Comparison of ENCODE assay signal across 8 mouse cellular contexts in genomic region chr17:15526986-15527810, GRCm38 (mm10). TPM values are rescaled to one million over a fixed set of nuclear protein-coding genes. Genes with fewer than 3 reads are reported as not detected.
DNase-seq lines count a peak whose midpoint lies in the region; ATAC-seq and TF ChIP-seq lines count a peak whose summit lies in the region.

Gene Pdcd2, minus strand, starts transcription at chr17:15527301.

- CTCF ChIA-PET in Patski (lab: Charles Lee): interaction anchor here (1.4 kb wide), 1 partner anchor 12 kb away, joined by 6 read pairs; no protein-coding TSS in a partner anchor

- peak; percentile 16 for TF ChIP-seq CTCF in Patski (IDR thresholded peaks at IDR 0.05)

- WGBS in hindbrain, embryonic 13.5 days: 2% methylated on average over 55 of the region's 55 CpGs

- peak; percentile 71 for DNase-seq in Patski (ENCODE audit: low read depth, low spot score)
- peak; percentile 95 to 96 for DNase-seq in cerebellum, postnatal 14 days
- DNase-seq in frontal cortex, postnatal 14 days (ENCODE audit: low spot score in 2 of 2): peak; percentile 80 to 89
- DNase-seq in layer of hippocampus, postnatal 25 days (ENCODE audit: extremely low spot score in 1 of 2, low spot score in 1 of 2): peak; percentile 78 to 85
- peak; percentile 96 for DNase-seq in lung, postnatal 25 days (ENCODE audit: low spot score)
- peak; percentile 96 for DNase-seq in retina, embryonic 14.5 days (ENCODE audit: low spot score)
- DNase-seq in thymus, postnatal 4 days: peak; percentile 94

- peaks cover 18% of the 10 kb centered on the region for H3K4me1 ChIP-seq in hindbrain, embryonic 13.5 days (replicated peaks)

- H3K9ac ChIP-seq in hindbrain, embryonic 13.5 days: peak within 1 kb of the TSS; percentile 88

- H3K4me3 ChIP-seq in hindbrain, embryonic 13.5 days: peak within 1 kb of the TSS; percentile 88

- no peaks in the 10 kb centered on the region for H3K27me3 ChIP-seq in Patski
- no peaks in the 10 kb centered on the region for H3K27me3 ChIP-seq in hindbrain, embryonic 13.5 days

- POLR2A ChIA-PET in Patski (lab: Charles Lee): interaction anchor here (1.0 to 1.2 kb wide), 2 partner anchors 19 to 37 kb away, joined by 3 to 4 read pairs; partner anchors contain the start of gene Prdm9

- in situ Hi-C loops in Patski (cut with MboI; ENCODE audit: low pct_unique_long_range_greater_than_20kb): no loop called here

- ATAC-seq in Patski: peak; percentile 99
- peak; percentile 96 for ATAC-seq in hindbrain, embryonic 13.5 days (ENCODE audit: low FRiP score)

- peak within 1 kb of the TSS; percentile 74 for H3K4me2 ChIP-seq in hindbrain, embryonic 13.5 days

- H3K27ac ChIP-seq in hindbrain, embryonic 13.5 days: peak within 1 kb of the TSS; percentile 80

- peaks cover 29% of the 10 kb centered on the region for H3K36me3 ChIP-seq in hindbrain, embryonic 13.5 days

- H3K9me3 ChIP-seq in hindbrain, embryonic 13.5 days: no peaks in the 10 kb centered on the region

RNA-seq across cellular contexts. Expression of gene Pdcd2, which starts in this region (rescaled TPM):
- 59.4 TPM for polyA plus RNA-seq in Patski (2021)
- 70.9 and 76.3 TPM in 2 replicates for polyA plus RNA-seq in hindbrain, embryonic 13.5 days (2015; fragmentation: Nextera tagmentation; extraction: Ambion mirVana)
- total RNA-seq in layer of hippocampus, postnatal 25 days (2021): 10 to 100 TPM; 19.9 to 20.0 TPM

Comparison
In these comparisons a context has a peak if more than half of its experiments do, and no peak if none do; other contexts are left out.
1. Peak in every context shown above with its lines: DNase-seq, ATAC-seq, H3K4me3 ChIP-seq and H3K27ac ChIP-seq.